Mouse (Mus musculus) activated CD4-positive, CD25-positive, alpha-beta regulatory T cell, adult 4 months (primary cell): ENCODE results near the gene Defb22. TPM values are rescaled to one million over a fixed set of nuclear protein-coding genes. Genes with fewer than 3 reads are reported as not detected.

Source experiments
- ATAC-seq: one replicate; pipeline ENCODE4 v1.8.0; 2017
- polyA plus RNA-seq, 2 experiments: library from polyadenylated mRNA; unstranded; fragments of 100-300 nt; shearing (Covaris generic); gene quantifications; one replicate each; pipeline ENCODE4 v1.2.1; 2017

Defb22 gene
- polyA plus RNA-seq = not detected

DNA sequence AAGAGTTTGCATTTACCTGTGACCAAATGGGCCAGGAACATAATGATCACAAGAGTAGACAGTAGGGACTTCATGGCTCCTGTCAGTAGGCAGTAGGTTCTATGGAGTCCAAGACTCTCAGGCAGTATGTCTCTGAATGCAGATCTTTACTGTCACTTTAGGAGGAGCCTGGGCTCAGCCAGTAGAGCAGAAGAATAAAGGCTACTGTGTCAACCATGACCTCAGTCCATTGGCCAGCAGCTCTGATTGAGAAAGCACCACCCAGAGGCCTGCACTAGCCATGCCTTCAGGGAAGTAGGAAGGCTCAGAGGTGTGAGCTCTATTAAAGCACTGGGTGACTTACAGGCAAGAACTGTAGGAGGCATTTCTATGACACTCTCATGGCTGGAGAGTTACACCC lies at the start of gene Defb22:
Gene Defb22 (minus strand): TSS at position 101 of the 400 bp plus-strand sequence.
- ATAC-seq = no peak

DNA sequence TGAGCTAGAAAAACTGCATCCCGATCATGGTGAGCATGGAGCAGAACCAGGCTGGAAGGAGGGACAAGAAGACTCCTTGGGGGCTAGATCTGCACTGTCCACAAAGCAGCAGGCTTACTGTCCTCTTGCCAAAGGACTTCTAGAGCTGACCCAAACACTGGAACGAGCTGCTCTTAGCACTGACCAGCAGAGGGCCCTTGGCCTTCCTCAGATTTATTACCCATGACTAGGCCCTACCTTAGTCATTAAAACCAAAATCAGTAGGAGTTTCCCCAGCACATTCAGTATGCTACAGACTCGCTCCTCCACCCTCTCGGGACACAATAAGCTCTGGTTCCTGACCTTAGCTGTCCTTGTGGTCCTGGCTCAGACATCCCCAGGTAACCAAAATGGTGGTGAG lies 28.0 kb upstream of the Defb22 start, which contains the start of gene Defb28:
Gene Defb28 (plus strand): TSS at position 275 of the 400 bp plus-strand sequence.
- no peak for ATAC-seq

DNA sequence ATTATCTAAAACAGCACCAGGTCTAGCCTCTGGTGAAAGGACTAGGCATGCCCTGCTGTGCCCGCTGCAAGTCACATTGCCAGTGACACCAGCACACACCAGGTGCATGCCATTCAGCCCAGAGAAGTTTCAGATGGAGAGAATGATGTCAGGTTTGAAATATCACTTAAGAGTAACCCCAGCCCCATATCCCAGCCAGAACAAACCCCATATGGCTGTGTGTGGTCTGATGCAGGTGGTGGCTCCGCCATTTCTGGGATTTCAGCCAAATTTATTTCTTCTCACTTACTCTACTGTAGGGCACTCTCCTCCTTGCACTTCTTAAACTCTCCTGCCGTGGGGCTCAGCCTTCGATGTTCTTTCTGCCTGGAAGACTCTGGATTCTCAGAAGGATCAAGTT lies 26.1 kb upstream of the Defb22 start:
- no peak for ATAC-seq

DNA sequence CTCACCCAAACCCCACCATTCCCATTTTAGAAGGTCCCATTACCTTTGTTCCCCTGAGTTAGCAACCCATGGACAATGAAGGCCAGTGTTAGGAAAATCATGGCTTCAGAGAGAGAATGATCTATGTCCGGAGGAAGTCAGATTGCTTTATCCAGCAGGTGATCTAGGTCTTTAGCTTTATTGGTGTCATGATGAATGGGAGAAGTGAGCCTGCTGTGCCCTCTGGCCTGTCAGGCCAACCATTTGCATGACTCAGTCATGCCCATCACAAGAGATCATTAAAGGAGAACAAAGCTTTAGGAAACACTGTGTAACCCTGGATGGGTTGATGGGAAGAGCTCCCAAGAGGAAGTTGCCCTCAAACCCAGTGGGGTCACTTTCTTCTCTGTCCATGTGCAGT lies 21.7 kb upstream of the Defb22 start, which contains the start of gene Defb26:
Gene Defb26 (minus strand): TSS at position 101 of the 400 bp plus-strand sequence.
- ATAC-seq = no peak

DNA sequence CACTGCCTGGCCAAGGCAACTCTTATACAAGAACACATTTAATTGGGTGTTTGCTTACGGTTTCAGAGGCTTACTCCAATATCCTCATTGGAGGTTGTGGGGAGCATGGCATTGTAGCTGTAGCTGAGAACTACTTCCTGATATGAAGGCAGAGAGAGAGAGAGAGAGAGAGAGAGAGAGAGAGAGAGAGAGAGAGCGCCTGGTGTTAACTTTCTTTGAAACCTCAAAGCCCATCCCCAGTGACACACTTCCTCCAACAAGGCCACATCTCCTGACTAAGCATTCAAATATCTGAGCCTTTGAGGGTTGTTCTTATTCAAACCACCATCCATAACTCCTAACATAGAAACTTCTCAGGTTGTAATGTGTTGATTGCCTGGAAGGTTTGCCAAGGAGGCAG lies 14.0 kb upstream of the Defb22 start:
- ATAC-seq = no peak

DNA sequence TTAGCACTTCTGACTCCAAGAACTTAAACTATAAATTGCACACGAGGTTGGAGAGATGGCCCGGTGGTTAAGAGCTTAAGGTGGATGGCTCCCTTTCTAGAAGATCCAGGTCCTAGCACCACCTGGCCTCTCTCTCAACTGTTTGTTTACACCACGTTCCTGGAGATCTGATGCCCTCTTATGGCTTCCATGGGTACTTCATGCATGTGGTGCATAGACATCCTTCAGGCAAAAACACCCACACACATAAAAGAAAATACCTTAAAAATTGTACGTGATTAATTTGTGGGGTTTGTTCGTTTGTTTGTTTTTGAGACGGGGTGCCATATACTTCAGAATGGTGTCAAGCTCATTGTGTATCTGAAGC lies 10.9 kb upstream of the Defb22 start:
- no peak for ATAC-seq

DNA sequence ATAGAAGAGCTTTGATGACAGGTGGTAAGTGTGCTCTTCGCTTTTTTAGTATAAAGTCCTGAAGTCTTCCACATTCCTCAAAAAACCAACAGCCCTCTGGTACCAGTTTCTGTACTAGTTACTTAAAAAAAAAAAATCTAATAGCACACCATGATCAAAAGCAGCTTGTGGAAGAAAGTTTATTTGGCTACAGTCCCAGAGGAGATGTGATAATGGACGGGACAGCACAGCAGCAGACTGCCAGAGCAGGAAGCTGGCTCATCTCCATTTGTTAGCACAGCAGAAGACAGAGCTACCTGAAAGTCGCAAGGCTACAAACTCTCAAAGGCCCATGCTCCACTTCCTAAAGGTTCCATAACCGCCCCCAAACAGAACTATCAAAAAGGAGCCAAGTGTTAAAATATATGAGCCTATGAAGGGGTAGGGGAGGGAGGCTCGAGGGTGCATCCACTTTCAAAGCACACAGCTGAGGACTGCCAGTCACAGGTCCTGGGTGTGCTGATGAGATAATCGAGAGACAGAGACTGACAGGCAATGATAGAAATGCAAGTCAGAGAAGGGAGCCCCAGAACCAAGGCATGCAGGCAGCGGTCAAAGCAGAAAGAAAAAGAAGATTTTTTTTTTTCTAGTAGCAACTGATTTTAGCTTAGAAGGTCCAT lies 10.4 kb upstream of the Defb22 start:
- no peak for ATAC-seq

DNA sequence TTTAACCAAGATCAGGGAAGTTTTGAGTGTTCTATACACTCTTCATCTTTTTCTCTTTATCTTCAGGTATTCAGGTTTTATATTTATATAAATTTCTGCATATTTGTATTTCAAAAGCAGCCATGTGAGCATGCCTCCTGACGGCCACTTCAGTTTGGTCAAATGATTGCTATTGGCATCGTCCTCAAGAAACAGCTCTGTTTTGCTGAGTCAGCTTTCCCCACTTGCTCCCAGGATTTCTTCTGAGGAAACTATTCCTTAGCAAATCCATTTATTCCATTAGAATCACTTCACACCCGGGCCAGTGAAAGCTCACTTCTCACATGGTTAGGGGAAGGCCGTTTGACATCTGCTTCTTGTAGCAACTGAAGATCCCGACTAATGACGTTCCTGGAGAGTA lies 8.1 kb upstream of the Defb22 start:
- ATAC-seq = no peak

DNA sequence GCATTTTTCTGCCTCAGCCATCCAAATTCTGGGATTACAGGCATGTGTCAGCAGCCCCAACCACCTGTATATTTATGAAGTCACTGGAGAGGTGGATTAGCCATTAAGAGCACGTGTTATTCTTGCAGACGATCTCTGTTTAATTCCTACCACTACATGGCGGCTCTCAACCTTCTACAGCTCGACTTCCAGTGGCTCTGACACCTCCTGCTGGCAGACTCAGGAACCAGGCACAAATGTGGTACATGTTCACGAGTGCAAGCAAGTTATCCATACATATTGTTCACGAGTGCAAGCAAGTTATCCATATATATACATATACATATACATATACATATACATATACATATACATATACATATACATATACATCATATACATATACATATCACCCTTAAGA lies 3.2 kb upstream of the Defb22 start:
- ATAC-seq = no peak

DNA sequence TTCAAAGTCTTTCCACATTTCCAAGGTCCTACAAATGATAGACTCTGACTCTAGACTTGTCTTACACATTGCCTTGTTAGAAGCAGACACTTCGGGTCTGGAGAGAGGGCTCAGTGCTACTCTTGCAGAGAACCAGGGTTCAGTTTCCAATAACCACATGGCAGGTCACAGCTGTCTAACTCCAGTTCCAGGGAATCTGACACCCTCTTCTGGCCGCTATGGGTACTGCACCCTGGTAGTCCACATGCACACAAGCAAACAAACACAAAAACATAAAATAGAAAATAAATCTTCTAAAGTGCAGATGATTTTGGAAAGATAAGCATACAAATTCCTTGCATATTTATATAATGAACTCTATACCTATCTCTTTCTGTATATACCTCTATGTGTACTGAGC lies 2.9 kb downstream of the Defb22 start:
- no peak for ATAC-seq

DNA sequence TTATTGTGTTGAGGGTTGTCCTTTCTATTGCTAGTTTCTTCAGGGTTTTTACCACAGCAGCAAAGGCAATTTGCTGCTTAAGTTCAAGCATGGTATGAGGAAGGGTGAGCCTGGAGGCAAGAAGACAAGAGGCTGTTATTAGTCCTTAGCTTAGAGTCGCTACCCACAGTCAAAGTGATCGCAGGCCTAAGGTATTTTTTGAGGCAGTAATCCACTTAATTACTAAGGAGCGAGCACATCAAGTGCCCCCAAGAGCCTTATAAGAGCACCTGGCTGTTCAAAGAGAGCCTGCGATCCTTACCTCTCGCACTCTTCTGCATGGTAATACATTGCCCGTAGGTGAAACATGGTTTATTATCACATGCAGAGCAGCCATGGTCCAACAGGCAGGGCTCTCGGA lies 8.2 kb downstream of the Defb22 start:
- no peak for ATAC-seq

DNA sequence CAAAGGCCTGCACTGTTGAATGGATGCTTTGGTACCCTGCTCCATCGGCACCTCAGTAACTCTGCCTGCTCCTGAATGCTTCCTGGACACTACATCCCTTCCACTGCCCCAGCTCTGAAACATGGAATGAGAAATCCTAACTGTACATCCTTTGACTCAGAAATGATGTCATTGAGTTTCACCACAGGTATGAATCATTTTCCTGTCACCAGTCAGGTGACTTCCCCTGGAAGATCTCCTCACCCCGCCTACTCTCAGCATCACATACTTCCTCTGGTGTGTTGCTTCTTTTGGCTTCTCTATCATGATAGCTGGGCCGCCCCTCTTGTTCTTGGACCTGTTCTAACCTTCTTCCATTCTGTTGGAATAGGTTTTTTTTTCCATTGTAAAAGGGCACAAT lies 9.1 kb downstream of the Defb22 start:
- peak; percentile 28 for ATAC-seq

DNA sequence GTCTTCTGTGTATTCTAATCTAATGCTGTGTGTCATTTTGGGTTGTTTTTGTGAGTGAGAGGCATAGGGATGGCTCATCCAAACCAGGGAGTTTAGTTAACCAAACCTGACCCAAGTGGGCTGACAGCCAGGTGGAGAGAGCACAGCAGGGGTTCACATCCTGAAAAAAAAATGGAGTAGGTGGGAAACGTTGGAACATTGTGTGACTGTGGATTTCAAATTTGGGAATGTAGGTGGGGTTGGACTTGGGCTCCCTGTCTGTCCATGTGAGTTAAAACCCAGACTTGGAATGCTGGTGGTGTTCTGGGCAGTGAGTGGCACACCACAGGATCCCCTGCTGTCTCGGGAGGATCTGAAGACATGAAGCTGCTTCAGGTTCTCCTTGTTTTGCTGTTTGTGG lies 13.2 kb downstream of the Defb22 start, which contains the start of gene Defb20:
Gene Defb20 (plus strand): TSS at position 301 of the 400 bp plus-strand sequence.
- no peak for ATAC-seq

DNA sequence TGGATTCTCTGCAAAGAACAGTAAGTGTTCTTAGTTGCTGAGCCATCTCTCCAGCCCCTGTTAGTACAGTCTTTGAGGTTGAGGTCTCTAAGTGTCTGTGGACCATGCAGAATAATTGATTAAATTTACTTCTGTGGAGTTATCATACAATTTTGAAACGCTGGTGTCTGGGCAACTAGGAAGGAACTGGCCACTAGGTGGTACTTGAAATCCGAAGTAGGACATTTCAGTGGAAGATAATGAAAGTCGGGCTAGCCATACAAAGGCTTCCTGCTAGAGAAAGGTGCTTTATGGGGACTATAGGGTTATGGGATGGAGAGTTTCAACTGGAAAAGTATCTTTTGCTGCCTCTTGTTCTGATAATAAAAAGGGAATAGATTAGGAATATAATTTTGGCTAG lies 17.5 kb downstream of the Defb22 start:
- no peak for ATAC-seq

DNA sequence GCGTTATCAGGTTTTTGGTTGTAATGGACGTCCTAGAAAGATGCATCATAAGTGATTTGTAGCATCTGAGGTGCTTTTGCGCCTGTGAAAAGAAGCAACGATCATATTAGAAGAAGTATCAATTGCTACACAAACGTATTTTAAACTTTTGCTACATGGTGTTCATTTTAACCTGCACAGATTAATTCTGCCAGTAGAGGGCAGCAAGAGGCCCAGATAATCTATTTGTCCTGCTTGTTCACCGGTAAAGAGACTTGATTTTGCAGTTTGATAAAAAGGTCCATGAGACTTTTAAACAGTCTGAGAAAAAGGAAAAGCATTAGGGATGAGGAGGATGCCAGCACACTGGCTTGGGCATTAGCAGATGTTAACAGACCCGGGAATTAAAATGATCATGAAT lies 19.0 kb downstream of the Defb22 start:
- ATAC-seq = no peak

DNA sequence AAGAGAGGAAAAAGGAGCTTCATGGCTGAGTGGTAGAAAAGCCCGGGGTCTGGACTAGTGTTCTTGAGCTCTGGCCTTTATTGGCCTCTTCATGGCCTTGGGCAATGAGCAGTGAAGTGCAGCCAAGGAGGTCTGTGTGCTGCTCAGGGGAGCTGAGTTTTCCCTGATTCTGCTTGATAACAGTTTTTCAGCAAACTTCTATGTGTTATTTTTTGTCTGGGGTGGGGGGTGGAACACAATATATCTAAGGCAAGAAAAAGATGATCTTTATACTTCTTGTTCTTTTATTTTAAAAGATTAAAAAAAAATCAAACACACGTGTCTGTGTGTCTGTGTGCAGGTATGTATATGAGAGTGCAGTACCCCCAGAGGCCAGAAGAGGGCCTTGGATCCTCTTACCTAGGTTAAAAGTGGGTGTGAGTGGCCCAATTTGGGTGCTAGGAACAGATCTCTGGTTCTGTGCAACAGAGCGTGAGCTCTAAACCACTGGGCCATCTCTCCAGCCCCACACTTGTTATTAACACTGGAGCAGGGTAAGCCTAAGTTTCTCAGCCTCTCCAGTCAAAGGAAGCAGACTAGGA lies 25.3 kb downstream of the Defb22 start, which contains the start of gene Defb23:
Gene Defb23 (minus strand): TSS at position 51 of the 581 bp plus-strand sequence.
- no peak for ATAC-seq

DNA sequence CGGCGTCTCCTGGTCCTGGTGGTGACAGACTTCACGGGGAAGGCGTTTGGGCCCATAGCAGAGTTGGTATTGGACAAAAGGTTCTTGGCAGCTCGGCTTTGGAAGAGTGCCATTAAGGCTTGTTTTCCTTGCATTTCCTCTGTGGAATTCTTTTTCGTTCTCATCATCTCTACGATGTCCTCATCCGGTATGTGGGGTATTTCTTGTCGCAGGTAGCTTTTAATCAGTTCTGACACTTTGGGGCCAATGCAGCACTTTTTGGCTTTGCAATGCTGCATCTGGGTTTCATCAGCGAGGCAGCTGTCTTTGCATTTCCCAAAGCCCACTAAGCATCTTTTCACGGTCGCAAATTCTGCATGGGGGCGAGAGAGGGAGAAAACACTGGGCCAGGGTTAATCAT lies 30.7 kb downstream of the Defb22 start:
- no peak for ATAC-seq

DNA sequence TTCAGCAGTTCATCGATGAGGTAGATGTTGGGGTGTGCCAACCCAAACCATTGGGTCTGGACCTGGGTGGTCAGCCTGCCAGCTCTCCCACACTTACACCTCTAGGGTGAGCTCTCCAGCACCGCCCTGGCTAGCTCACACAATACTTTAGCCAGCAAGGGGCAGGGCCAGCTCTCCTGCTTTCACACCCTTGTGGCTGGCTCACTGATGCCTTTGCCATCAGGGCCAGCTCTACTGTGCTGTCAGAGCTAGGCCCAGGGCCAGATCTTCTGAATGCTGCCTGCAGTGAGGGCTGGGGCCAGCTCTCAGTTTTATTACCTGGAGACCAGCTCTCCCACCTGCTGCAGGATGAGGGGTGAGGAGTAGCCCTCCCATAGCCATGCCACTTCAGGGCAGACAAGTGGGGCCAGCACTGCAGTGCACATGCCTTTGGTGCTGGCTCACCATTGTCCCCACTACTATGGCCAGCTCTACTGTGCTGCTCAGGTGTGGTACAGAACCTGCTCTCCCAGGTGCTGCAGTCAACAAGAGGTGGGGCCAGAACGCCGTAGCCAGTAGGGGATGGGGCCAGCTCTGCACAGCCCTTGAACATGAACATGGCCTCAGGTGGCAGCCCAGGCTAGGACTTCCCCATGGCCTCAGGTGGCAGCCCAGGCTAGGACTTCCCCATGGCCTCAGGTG lies 37.7 kb downstream of the Defb22 start:
- ATAC-seq = no peak

DNA sequence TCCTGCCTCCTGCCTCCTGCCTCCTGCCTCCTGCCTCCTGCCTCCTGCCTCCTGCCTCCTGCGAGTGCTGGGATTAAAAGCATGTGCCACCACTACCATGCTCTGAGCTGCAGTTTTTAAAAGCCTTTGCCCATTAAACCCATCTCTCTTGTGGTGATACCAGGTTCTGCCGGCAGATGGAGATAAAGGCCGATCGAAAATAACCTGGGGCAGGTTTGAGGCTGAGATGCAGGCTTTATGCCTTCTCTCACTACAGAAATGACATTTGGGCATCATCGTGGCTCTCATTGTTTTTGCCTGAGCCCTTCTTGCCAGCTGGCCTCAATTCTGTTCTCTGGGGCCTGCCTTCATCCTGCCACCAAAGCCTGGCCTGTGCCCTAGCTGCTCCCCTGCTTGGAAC lies 39.7 kb downstream of the Defb22 start:
- ATAC-seq = no peak

DNA sequence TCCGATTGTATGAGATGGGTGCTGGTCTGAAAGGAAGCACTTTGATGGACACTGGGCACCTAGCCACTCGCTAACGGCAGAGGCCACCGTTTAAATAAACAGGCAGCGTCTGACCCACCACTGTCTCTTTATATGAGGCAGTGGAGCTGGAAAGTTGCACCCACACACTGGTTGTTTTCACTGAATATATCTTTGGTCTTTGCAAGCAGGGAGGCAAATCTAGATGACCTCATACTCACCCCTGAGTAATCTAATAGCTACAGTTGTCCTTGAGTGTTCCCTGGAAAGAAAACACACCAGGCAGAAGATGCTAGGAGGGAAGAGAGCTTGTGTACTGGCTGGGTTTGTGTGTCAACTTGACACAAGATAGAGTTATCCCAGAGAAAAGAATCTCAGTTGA lies 42.5 kb downstream of the Defb22 start:
- ATAC-seq = no peak

DNA sequence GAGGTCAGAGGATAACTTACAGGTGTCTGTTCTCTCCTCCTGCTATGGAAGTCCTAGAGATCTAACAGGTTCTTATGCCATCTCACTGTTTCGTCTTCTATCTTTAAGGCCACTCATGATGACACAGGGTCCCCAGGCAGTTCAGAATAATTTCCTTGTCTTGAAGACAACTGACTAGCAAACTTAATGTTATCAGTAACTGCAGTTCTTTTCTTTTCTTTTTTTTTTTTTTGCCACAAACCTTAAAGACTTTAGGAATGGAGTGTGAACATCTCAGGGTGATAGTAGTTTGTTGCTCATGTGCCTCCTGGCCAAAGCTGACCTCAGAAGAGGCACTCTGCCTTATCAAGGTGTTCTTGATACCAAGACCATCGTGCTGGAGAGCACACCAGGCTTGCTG lies 43.3 kb downstream of the Defb22 start:
- ATAC-seq = no peak

DNA sequence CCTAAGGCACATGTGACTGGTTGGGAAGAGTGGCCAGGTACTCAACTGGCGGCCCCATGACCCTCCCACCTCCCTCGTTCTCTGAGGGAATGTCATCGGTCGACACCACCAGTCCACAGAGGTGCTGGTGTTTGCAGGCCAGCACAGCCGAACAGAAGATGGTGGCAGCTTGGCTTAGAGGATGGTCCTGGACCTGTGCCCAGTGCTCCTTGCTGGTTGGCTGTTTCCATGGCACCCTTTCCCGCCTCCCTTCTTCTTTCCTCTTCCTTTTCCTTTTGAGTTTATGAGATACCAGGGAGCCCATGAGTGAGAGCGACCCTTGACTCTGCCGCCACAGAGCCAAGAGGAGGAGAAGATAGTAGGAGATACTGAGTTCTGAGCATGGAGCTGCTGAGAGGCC lies 46.7 kb downstream of the Defb22 start:
- no peak for ATAC-seq

DNA sequence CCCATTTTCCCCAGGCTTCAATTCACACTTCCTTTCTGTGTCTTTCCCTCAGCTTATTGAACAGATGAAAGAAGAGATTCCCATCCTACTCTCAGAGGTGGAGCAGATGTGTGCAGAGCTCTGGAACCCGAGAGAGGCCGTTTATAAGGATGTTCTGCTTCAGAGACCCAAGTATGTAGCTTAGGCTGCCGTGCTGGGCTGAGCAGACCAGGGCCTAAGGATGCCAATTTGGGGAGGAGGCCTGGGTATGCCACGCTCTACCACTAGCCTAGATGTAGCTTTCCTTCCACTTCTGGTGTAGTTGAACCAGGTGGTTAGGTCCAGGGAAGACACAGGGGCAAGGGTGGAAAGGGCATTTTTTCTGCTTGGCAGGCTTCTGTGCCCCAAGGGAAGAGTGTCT lies 47.6 kb downstream of the Defb22 start:
- ATAC-seq = no peak

DNA sequence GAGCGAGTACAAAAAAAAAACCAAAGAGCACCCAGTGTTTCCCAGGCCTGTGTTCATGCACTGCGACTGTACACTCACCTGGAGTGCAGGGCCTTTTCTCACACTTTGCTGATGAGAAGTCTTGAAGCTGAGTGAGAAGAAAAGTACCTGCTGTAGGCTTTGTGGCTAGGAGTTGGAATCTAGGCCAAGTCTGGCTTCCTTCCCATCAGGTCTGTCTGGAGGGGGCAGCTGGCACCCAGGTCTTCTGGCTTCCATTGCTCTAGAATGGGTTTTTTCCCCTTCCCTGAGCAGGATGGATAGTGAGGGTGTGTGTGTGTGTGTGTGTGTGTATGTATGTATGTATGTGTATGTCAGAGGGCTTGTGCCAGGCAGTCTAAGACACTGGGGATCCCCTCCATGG lies 50.1 kb downstream of the Defb22 start:
- ATAC-seq = no peak
